Mouse (Mus musculus) kidney, adult 9 months (tissue): ENCODE results near the gene Ccdc33.
A peak's percentile ranks its signal among the peaks of the same experiment; 100 is the strongest.

Source experiments
- DNase-seq: peaks from one replicate; pipeline ENCODE4 v3.0.0; 2022

Ccdc33 gene

GRCm38 (mm10) chr9:58091623-58092425, 26.8 kb downstream of the Ccdc33 start:
- peak; percentile 7 for DNase-seq

GRCm38 (mm10) chr9:58087277-58087998, 31.2 kb downstream of the Ccdc33 start:
- DNase-seq: no peak

GRCm38 (mm10) chr9:58086861-58087260, 31.8 kb downstream of the Ccdc33 start:
- no peak for DNase-seq

GRCm38 (mm10) chr9:58086203-58086602, 32.4 kb downstream of the Ccdc33 start:
- no peak for DNase-seq

- DNase-seq: no peak
Measured at GRCm38 (mm10) chr9:58085074-58085473, 33.5 kb downstream of the Ccdc33 start.

- no peak for DNase-seq
Measured at GRCm38 (mm10) chr9:58084586-58084985, 34.0 kb downstream of the Ccdc33 start.

GRCm38 (mm10) chr9:58074561-58074960, 44.1 kb downstream of the Ccdc33 start:
- no peak for DNase-seq

- no peak for DNase-seq
Measured at GRCm38 (mm10) chr9:58067546-58067945, 51.1 kb downstream of the Ccdc33 start.

GRCm38 (mm10) chr9:58066731-58067095, 51.9 kb downstream of the Ccdc33 start:
- no peak for DNase-seq

- DNase-seq: no peak
Measured at GRCm38 (mm10) chr9:58065977-58066730, 52.5 kb downstream of the Ccdc33 start.

GRCm38 (mm10) chr9:58065532-58065931, 53.1 kb downstream of the Ccdc33 start:
- peak; percentile 18 for DNase-seq

GRCm38 (mm10) chr9:58063531-58063930, 55.1 kb downstream of the Ccdc33 start, which contains the start of gene Stra6:
Gene Stra6, plus strand, starts transcription at chr9:58063788.
- no peak for DNase-seq

GRCm38 (mm10) chr9:58060677-58061667, 57.7 kb downstream of the Ccdc33 start:
- DNase-seq: peak; percentile 24

GRCm38 (mm10) chr9:58059920-58060319, 58.7 kb downstream of the Ccdc33 start:
- no peak for DNase-seq

GRCm38 (mm10) chr9:58055666-58056065, 63.0 kb downstream of the Ccdc33 start:
- no peak for DNase-seq

- DNase-seq: no peak
Measured at GRCm38 (mm10) chr9:58054032-58054431, 64.6 kb downstream of the Ccdc33 start.

GRCm38 (mm10) chr9:58053544-58053943, 65.1 kb downstream of the Ccdc33 start:
- DNase-seq: no peak

- peak; percentile 42 for DNase-seq
Measured at GRCm38 (mm10) chr9:58053102-58053501, 65.5 kb downstream of the Ccdc33 start.

- DNase-seq: no peak
Measured at GRCm38 (mm10) chr9:58051937-58052336, 66.7 kb downstream of the Ccdc33 start.

- no peak for DNase-seq
Measured at GRCm38 (mm10) chr9:58049861-58050260, 68.8 kb downstream of the Ccdc33 start.

- no peak for DNase-seq
Measured at GRCm38 (mm10) chr9:58049186-58049585, 69.4 kb downstream of the Ccdc33 start.

- DNase-seq: no peak
Measured at GRCm38 (mm10) chr9:58048621-58049020, 70.0 kb downstream of the Ccdc33 start.
